Mouse (Mus musculus) forebrain, postnatal 0 days (tissue): Measurements from ENCODE around the gene Hp1bp3. TPM values are rescaled to one million over a fixed set of nuclear protein-coding genes. Genes with fewer than 3 reads are reported as not detected.

Experiments used
- ATAC-seq: fragments of 200-750 bp; cut with Nextera tagmentation; 2 replicates; pipeline ENCODE4 v1.8.0; 2017; ENCODE audit warnings: mild to moderate bottlenecking, moderate library complexity
- DNase-seq: peaks from one replicate; pipeline ENCODE4 v3.0.0-alpha.2; 2015
- H3K27ac ChIP-seq: fragments of 300-500 bp; sonication (generic); 2 replicates; pipeline ENCODE4 v1.5.1; 2014; ENCODE audit warnings: low read depth, mild to moderate bottlenecking, antibody characterized with exemption, low read length, moderate library complexity, mixed read lengths
- H3K27me3 ChIP-seq: fragments of 300-500 bp; sonication (generic); 2 replicates; pipeline ENCODE4 v1.6.1; 2014; ENCODE audit warnings: mild to moderate bottlenecking, low read length, mixed read lengths; ENCODE audit not compliant: insufficient read depth
- H3K36me3 ChIP-seq: fragments of 300-500 bp; sonication (generic); 2 replicates; pipeline ENCODE4 v1.6.1; 2014; ENCODE audit warnings: mild to moderate bottlenecking, moderate library complexity; ENCODE audit not compliant: insufficient read depth
- H3K4me1 ChIP-seq: fragments of 300-500 bp; sonication (generic); 2 replicates; pipeline ENCODE4 v1.6.1; 2014; ENCODE audit warnings: antibody characterized with exemption; ENCODE audit not compliant: insufficient read depth
- H3K4me2 ChIP-seq: fragments of 300-500 bp; sonication (generic); 2 replicates; pipeline ENCODE4 v1.6.1; 2014; ENCODE audit warnings: low read depth, mild to moderate bottlenecking, moderate library complexity
- H3K4me3 ChIP-seq: fragments of 300-500 bp; sonication (generic); 2 replicates; pipeline ENCODE4 v1.5.1; 2014; ENCODE audit warnings: low read depth, low read length, mixed read lengths
- H3K9ac ChIP-seq: fragments of 300-500 bp; sonication (generic); 2 replicates; pipeline ENCODE4 v1.6.1; 2014; ENCODE audit warnings: mild to moderate bottlenecking
- H3K9me3 ChIP-seq: fragments of 300-500 bp; sonication (generic); 2 replicates; pipeline ENCODE4 v1.6.1; 2016; ENCODE audit warnings: low read length
- CTCF ChIP-seq: sonication (generic); IDR thresholded peaks from 2 replicates; pipeline ENCODE4 v1.5.1; 2016; ENCODE audit warnings: antibody characterized with exemption, control low read depth, low read depth
- WGBS: fragments of 180-500 bp; shearing (Covaris S2); extraction: QIAGEN DNeasy Blood & Tissue Kit; methylation state at CpG from one replicate; pipeline ENCODE4 v1.1.7; 2014; 5-methylcytosine and 5-hydroxymethylcytosine counted together
- polyA plus RNA-seq: library from polyadenylated mRNA; unstranded; fragments of >200 nt; fragmentation: Nextera tagmentation; extraction: Ambion mirVana; gene quantifications from 2 replicates; pipeline ENCODE4 v1.2.1, GENCODE M21; 2015
- total RNA-seq: library from RNA; depleted of rRNA; stranded (reverse); fragments of >200 nt; gene quantifications from 2 replicates; pipeline ENCODE4 v1.2.3, GENCODE M21; 2014

The Hp1bp3 gene
- total and polyA plus RNA-seq, 2 experiments from 2014 or later = 209 to 217 TPM

GRCm38 (mm10) chr4:138221406-138221805 is 5.3 kb downstream of the Hp1bp3 start:
- 91% methylated on average over 5 of the region's 5 CpGs for WGBS
- Histone ChIP-seq H3K36me3 (peaks cover 48% of the 10 kb centered on the region), H3K9me3 (no peaks in the 10 kb centered on the region), H3K27me3 (no peaks in the 10 kb centered on the region), H3K27ac (no peak overlapping the region), H3K4me3 (no peak overlapping the region), H3K9ac (no peak overlapping the region), H3K4me2 (no peak overlapping the region), H3K4me1 (peaks cover 13% of the 10 kb centered on the region)
- no peak for TF ChIP-seq CTCF
- ATAC-seq = no peak
- no peak for DNase-seq

GRCm38 (mm10) chr4:138222396-138222795 is 6.3 kb downstream of the Hp1bp3 start:
- no peak overlapping the region for H3K27ac ChIP-seq
- TF ChIP-seq CTCF = no peak
- peaks cover 56% of the 10 kb centered on the region for H3K36me3 ChIP-seq
- ATAC-seq = no peak
- no peak for DNase-seq
- no peak overlapping the region for H3K4me2 ChIP-seq
- no peak overlapping the region for H3K4me3 ChIP-seq
- peaks cover 13% of the 10 kb centered on the region for H3K4me1 ChIP-seq
- H3K9me3 ChIP-seq = no peaks in the 10 kb centered on the region
- H3K9ac ChIP-seq = no peak overlapping the region
- 91% methylated on average over 5 of the region's 5 CpGs for WGBS
- no peaks in the 10 kb centered on the region for H3K27me3 ChIP-seq

- H3K9me3 ChIP-seq = no peaks in the 10 kb centered on the region
- ATAC-seq (no peak), DNase-seq (no peak)
- TF ChIP-seq CTCF = no peak
- no peak overlapping the region for H3K4me2 ChIP-seq
- no peak overlapping the region for H3K9ac ChIP-seq
- no peak overlapping the region for H3K27ac ChIP-seq
- WGBS = 89% methylated on average over 10 of the region's 10 CpGs
- peaks cover 68% of the 10 kb centered on the region for H3K36me3 ChIP-seq
- peaks cover 7% of the 10 kb centered on the region; the same call in 1 of the 2 replicates for H3K4me1 ChIP-seq
- H3K27me3 ChIP-seq = no peaks in the 10 kb centered on the region
- no peak overlapping the region for H3K4me3 ChIP-seq
Observed at GRCm38 (mm10) chr4:138223623-138224022, 7.5 kb downstream of the Hp1bp3 start.

GRCm38 (mm10) chr4:138246756-138247665 is 30.9 kb downstream of the Hp1bp3 start:
- 64% methylated on average over 27 of the region's 27 CpGs for WGBS

GRCm38 (mm10) chr4:138250088-138250960 is 34.2 kb downstream of the Hp1bp3 start, which contains the start of the genes Sh2d5 and Kif17:
Sh2d5 (plus strand) TSS chr4:138250403.
Kif17 (plus strand) TSS chr4:138250435.
- ATAC-seq (peak; percentile 96), DNase-seq (peak; percentile 88)
- H3K4me1 ChIP-seq = peaks cover 21% of the 10 kb centered on the region; the same call in 1 of the 2 replicates
- under 1% methylated on average over 67 of the region's 74 CpGs for WGBS
- H3K36me3 ChIP-seq = peaks cover 6% of the 10 kb centered on the region; the same call in 1 of the 2 replicates
- peak within 1 kb of the TSS; percentile 57 for H3K4me3 ChIP-seq
- no peaks in the 10 kb centered on the region for H3K9me3 ChIP-seq
- peak within 1 kb of the TSS; percentile 95 for H3K4me2 ChIP-seq
- peak within 1 kb of the TSS; percentile 54 for H3K9ac ChIP-seq
- H3K27me3 ChIP-seq = 0 out of 2 replicates have a peak, but pooled peaks cover 3% of the 10 kb centered on the region
- TF ChIP-seq CTCF = no peak
- H3K27ac ChIP-seq = peak within 1 kb of the TSS; percentile 40

More at GRCm38 (mm10) chr4:138246756-138247665, 30.9 kb downstream of the Hp1bp3 start:
- DNase-seq (peak; percentile 36), ATAC-seq (no peak)
- Histone ChIP-seq H3K4me2 (no peak overlapping the region), H3K27ac (no peak overlapping the region), H3K36me3 (peaks cover 35% of the 10 kb centered on the region), H3K4me3 (no peak overlapping the region), H3K9me3 (no peaks in the 10 kb centered on the region), H3K4me1 (peaks cover 14% of the 10 kb centered on the region; the same call in 1 of the 2 replicates), H3K9ac (no peak overlapping the region), H3K27me3 (no peaks in the 10 kb centered on the region)
- no peak for TF ChIP-seq CTCF

GRCm38 (mm10) chr4:138251819-138252218 is 35.7 kb downstream of the Hp1bp3 start:
- H3K9ac ChIP-seq = peak overlapping the region; percentile 51
- H3K27ac ChIP-seq = no peak overlapping the region
- peak overlapping the region; percentile 95 for H3K4me2 ChIP-seq
- H3K9me3 ChIP-seq = no peaks in the 10 kb centered on the region
- peak; percentile 64 for TF ChIP-seq CTCF
- peaks cover 21% of the 10 kb centered on the region; the same call in 1 of the 2 replicates for H3K4me1 ChIP-seq
- 0 out of 2 replicates have a peak, but pooled peaks cover 3% of the 10 kb centered on the region for H3K27me3 ChIP-seq
- H3K4me3 ChIP-seq = peak overlapping the region; percentile 57
- DNase-seq = peak; percentile 60
- 0 out of 2 replicates have a peak, but pooled peaks cover 1% of the 10 kb centered on the region for H3K36me3 ChIP-seq
- 3% methylated on average over 14 of the region's 14 CpGs for WGBS
- ATAC-seq = 0 out of 2 replicates have a peak, but pooled peaks have one; percentile 7
